Mouse (Mus musculus): Measurements from ENCODE around the gene Scn8a. TPM values are rescaled to one million over a fixed set of nuclear protein-coding genes. Genes with fewer than 3 reads are reported as not detected.

Gene Scn8a
- polyA plus RNA-seq, 1 experiment from 2014 or later: 29.2 TPM

GRCm38 (mm10) chr15:101076071-101077000, 206.7 kb downstream of the Scn8a start:
- H3K9me3 ChIP-seq (replicated peaks): no peaks in the 10 kb centered on the region
- H3K9ac ChIP-seq (replicated peaks): peak overlapping the region; percentile 61
- peak overlapping the region; percentile 87 for H3K27ac ChIP-seq (replicated peaks)
- no peaks in the 10 kb centered on the region for H3K36me3 ChIP-seq
- peak; percentile 53 for ATAC-seq (ENCODE audit: low FRiP score)
- H3K4me3 ChIP-seq (replicated peaks): peak overlapping the region; percentile 66
- H3K4me2 ChIP-seq: peak overlapping the region; percentile 77
- 4% methylated on average over 24 of the region's 26 CpGs for WGBS
- H3K4me1 ChIP-seq: peaks cover 62% of the 10 kb centered on the region
- H3K27me3 ChIP-seq (replicated peaks): no peaks in the 10 kb centered on the region

GRCm38 (mm10) chr15:101077001-101077812, 207.5 kb downstream of the Scn8a start:
- peak; percentile 29 for ATAC-seq (ENCODE audit: low FRiP score)
- H3K36me3 ChIP-seq: no peaks in the 10 kb centered on the region
- H3K27me3 ChIP-seq (replicated peaks): no peaks in the 10 kb centered on the region; the same call in 1 of the 2 replicates
- peak overlapping the region; percentile 66 for H3K4me3 ChIP-seq (replicated peaks)
- 2% methylated on average over 34 of the region's 34 CpGs for WGBS
- H3K9me3 ChIP-seq (replicated peaks): no peaks in the 10 kb centered on the region
- H3K4me2 ChIP-seq: peak overlapping the region; percentile 77
- peak overlapping the region; percentile 87 for H3K27ac ChIP-seq (replicated peaks)
- H3K9ac ChIP-seq (replicated peaks): peak overlapping the region; percentile 61
- H3K4me1 ChIP-seq: peaks cover 57% of the 10 kb centered on the region

- H3K4me1 ChIP-seq: peaks cover 57% of the 10 kb centered on the region
- peak within 1 kb of the TSS; percentile 77 for H3K4me2 ChIP-seq
- no peaks in the 10 kb centered on the region for H3K36me3 ChIP-seq
- no peaks in the 10 kb centered on the region for H3K9me3 ChIP-seq (replicated peaks)
- H3K4me3 ChIP-seq (replicated peaks): peak within 1 kb of the TSS; percentile 66
- H3K27me3 ChIP-seq (replicated peaks): no peaks in the 10 kb centered on the region; the same call in 1 of the 2 replicates
- H3K27ac ChIP-seq (replicated peaks): peak within 1 kb of the TSS; percentile 87
- H3K9ac ChIP-seq (replicated peaks): peak within 1 kb of the TSS; percentile 61
- 1% methylated on average over 48 of the region's 96 CpGs for WGBS
- peak; percentile 26; the same call in 1 of the 2 replicates for ATAC-seq (ENCODE audit: low FRiP score)
These were observed 208.4 kb downstream of the Scn8a start, which contains the start of gene Fignl2 for GRCm38 (mm10) chr15:101077813-101078730. TSS of gene Fignl2 (minus strand) at chr15:101078567.

GRCm38 (mm10) chr15:101078731-101079156, 209.1 kb downstream of the Scn8a start:
- peak; percentile 57 for ATAC-seq (ENCODE audit: low FRiP score)
- 1% methylated on average over 30 of the region's 30 CpGs for WGBS
- peaks cover 57% of the 10 kb centered on the region for H3K4me1 ChIP-seq

GRCm38 (mm10) chr15:101080031-101080520, 210.4 kb downstream of the Scn8a start:
- H3K4me3 ChIP-seq (replicated peaks): no peak overlapping the region
- H3K9ac ChIP-seq (replicated peaks): no peak overlapping the region; the same call in 1 of the 2 replicates
- no peak overlapping the region for H3K4me2 ChIP-seq
- 82% methylated on average over 9 of the region's 9 CpGs for WGBS
- no peaks in the 10 kb centered on the region for H3K36me3 ChIP-seq
- H3K4me1 ChIP-seq: peaks cover 50% of the 10 kb centered on the region
- H3K27ac ChIP-seq (replicated peaks): no peak overlapping the region
- H3K27me3 ChIP-seq (replicated peaks): no peaks in the 10 kb centered on the region; the same call in 1 of the 2 replicates
- ATAC-seq (ENCODE audit: low FRiP score): no peak
- no peaks in the 10 kb centered on the region for H3K9me3 ChIP-seq (replicated peaks)

More at GRCm38 (mm10) chr15:101078731-101079156, 209.1 kb downstream of the Scn8a start:
- Histone ChIP-seq H3K9me3 (replicated peaks) (no peaks in the 10 kb centered on the region), H3K4me2 (peak overlapping the region; percentile 77), H3K9ac (replicated peaks) (peak overlapping the region; percentile 61), H3K36me3 (no peaks in the 10 kb centered on the region), H3K27ac (replicated peaks) (peak overlapping the region; percentile 87), H3K4me3 (replicated peaks) (peak overlapping the region; percentile 66), H3K27me3 (replicated peaks) (no peaks in the 10 kb centered on the region; the same call in 1 of the 2 replicates)

GRCm38 (mm10) chr15:101081035-101081548, 211.4 kb downstream of the Scn8a start:
- H3K4me2 ChIP-seq: no peak overlapping the region
- H3K27ac ChIP-seq (replicated peaks): no peak overlapping the region
- no peaks in the 10 kb centered on the region for H3K36me3 ChIP-seq
- 57% methylated on average over 7 of the region's 7 CpGs for WGBS
- no peaks in the 10 kb centered on the region; the same call in 1 of the 2 replicates for H3K27me3 ChIP-seq (replicated peaks)
- peaks cover 39% of the 10 kb centered on the region for H3K4me1 ChIP-seq
- H3K9me3 ChIP-seq (replicated peaks): no peaks in the 10 kb centered on the region
- no peak for ATAC-seq (ENCODE audit: low FRiP score)
- H3K9ac ChIP-seq (replicated peaks): no peak overlapping the region
- H3K4me3 ChIP-seq (replicated peaks): no peak overlapping the region

GRCm38 (mm10) chr15:101082236-101082635, 212.6 kb downstream of the Scn8a start:
- no peak overlapping the region for H3K27ac ChIP-seq (replicated peaks)
- no peaks in the 10 kb centered on the region; the same call in 1 of the 2 replicates for H3K27me3 ChIP-seq (replicated peaks)
- 57% methylated on average over 4 of the region's 4 CpGs for WGBS
- no peak overlapping the region for H3K4me2 ChIP-seq
- H3K9me3 ChIP-seq (replicated peaks): no peaks in the 10 kb centered on the region
- no peak overlapping the region for H3K9ac ChIP-seq (replicated peaks)
- H3K4me3 ChIP-seq (replicated peaks): no peak overlapping the region
- no peaks in the 10 kb centered on the region for H3K36me3 ChIP-seq
- no peak for ATAC-seq (ENCODE audit: low FRiP score)
- peaks cover 29% of the 10 kb centered on the region for H3K4me1 ChIP-seq

GRCm38 (mm10) chr15:101084499-101084898, 214.8 kb downstream of the Scn8a start:
- Histone ChIP-seq H3K27me3 (replicated peaks) (no peaks in the 10 kb centered on the region; the same call in 1 of the 2 replicates), H3K9ac (replicated peaks) (no peak overlapping the region), H3K4me3 (replicated peaks) (no peak overlapping the region), H3K4me2 (no peak overlapping the region), H3K9me3 (replicated peaks) (no peaks in the 10 kb centered on the region), H3K36me3 (no peaks in the 10 kb centered on the region), H3K4me1 (0 out of 2 replicates have a peak, but pooled peaks cover 9% of the 10 kb centered on the region), H3K27ac (replicated peaks) (no peak overlapping the region)
- ATAC-seq (ENCODE audit: low FRiP score): no peak
- whole genome bisulfite sequencing: 86% methylated on average over 10 of the region's 10 CpGs

- H3K9ac ChIP-seq (replicated peaks): no peak overlapping the region
- no peaks in the 10 kb centered on the region for H3K36me3 ChIP-seq
- 79% methylated on average over 9 of the region's 9 CpGs for WGBS
- H3K27ac ChIP-seq (replicated peaks): no peak overlapping the region
- no peak overlapping the region for H3K4me2 ChIP-seq
- no peak for ATAC-seq (ENCODE audit: low FRiP score)
- no peak overlapping the region for H3K4me3 ChIP-seq (replicated peaks)
- H3K4me1 ChIP-seq: no peaks in the 10 kb centered on the region
- H3K9me3 ChIP-seq (replicated peaks): no peaks in the 10 kb centered on the region
- no peaks in the 10 kb centered on the region; the same call in 1 of the 2 replicates for H3K27me3 ChIP-seq (replicated peaks)
These were observed 216.8 kb downstream of the Scn8a start for GRCm38 (mm10) chr15:101086451-101086850.

- no peaks in the 10 kb centered on the region; the same call in 1 of the 2 replicates for H3K27me3 ChIP-seq (replicated peaks)
- no peak overlapping the region for H3K4me3 ChIP-seq (replicated peaks)
- H3K9ac ChIP-seq (replicated peaks): no peak overlapping the region
- no peaks in the 10 kb centered on the region for H3K36me3 ChIP-seq
- 65% methylated on average over 3 of the region's 3 CpGs for WGBS
- no peak for ATAC-seq (ENCODE audit: low FRiP score)
- no peak overlapping the region for H3K4me2 ChIP-seq
- no peaks in the 10 kb centered on the region for H3K9me3 ChIP-seq (replicated peaks)
- H3K4me1 ChIP-seq: no peaks in the 10 kb centered on the region
- no peak overlapping the region for H3K27ac ChIP-seq (replicated peaks)
These were observed 217.3 kb downstream of the Scn8a start for GRCm38 (mm10) chr15:101086956-101087355.
